Mouse (Mus musculus) stomach, postnatal 0 days (tissue): Measurements from ENCODE around the gene Ntf3.

ENCODE experiments used
- CTCF ChIP-seq: IDR thresholded peaks from 2 replicates; pipeline ENCODE4 v1.5.1; 2016; ENCODE audit warnings: antibody characterized with exemption, low read depth, mild to moderate bottlenecking, moderate library complexity
- EP300 ChIP-seq: optimal IDR thresholded peaks from 2 replicates; pipeline ENCODE3; 2016; ENCODE audit warnings: antibody characterized with exemption

DNA sequence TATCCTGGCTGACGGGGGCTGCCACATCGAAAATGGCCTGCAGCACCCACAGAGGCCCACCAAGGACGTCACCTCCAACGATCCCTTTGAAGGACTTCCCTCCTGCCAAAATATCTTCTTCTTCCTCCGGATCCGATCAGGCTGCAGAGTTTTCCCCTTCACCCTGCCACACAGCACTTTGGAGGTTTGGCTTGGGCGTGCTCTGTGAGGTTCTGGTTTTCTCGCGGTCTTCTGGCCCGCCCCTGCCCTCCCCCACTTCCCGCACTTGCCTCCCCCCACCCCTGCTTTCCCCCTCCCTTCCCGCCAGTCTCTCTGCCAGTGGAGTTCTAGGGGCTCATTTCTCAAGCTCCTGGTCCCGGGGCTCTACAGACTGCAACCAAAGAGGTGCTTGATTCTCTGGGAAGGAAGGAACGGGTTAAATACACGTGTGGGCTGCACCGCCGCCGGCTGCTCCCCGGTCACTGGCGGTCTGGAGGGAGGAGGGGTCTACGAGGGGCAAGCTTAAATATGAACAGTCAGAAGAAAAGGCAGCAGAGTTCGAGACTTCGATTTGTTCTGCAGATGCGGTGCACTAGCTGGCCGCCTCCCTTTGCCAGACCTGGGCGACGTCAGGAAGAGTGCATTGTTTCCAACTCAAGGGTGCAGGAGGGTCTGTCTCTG is at the start of gene Ntf3:
- TF ChIP-seq EP300, result no peak
- no peak for TF ChIP-seq CTCF
